Mouse (Mus musculus) leukemia stem cell, adult 10-12 weeks (primary cell): ENCODE data around the gene H2-M10.5. TPM values are rescaled to one million over a fixed set of nuclear protein-coding genes. Genes with fewer than 3 reads are reported as not detected.

Experiments
- polyA plus RNA-seq: library from polyadenylated mRNA; stranded (reverse); fragments of >175 nt; gene quantifications from 2 replicates; pipeline ENCODE4 v1.2.3, GENCODE M21; 2012; ENCODE audit warnings: low replicate concordance

Gene H2-M10.5
- polyA plus RNA-seq, result not detected in 2 replicates

DNA sequence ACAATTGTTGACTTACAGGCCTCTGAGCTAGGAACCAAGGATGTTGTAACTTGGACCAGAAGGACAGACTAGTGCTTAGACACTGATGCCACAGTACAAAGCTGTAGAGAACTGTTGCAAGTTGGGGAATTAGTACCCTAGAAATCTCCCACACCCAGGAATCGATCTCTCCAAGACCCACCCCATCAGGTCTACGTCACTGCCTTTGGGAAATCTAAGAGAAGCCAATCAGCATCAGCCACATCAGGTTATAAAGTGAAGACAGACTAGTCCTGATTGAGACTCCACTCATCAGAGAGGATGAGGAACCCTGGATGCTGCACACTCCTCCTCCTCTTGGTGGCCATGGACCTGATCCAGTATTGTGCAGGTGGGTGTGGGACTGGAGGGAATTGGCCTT is at the start of gene H2-M10.5:
Gene H2-M10.5 (plus strand): TSS at position 301 of the 400 bp plus-strand sequence.

DNA sequence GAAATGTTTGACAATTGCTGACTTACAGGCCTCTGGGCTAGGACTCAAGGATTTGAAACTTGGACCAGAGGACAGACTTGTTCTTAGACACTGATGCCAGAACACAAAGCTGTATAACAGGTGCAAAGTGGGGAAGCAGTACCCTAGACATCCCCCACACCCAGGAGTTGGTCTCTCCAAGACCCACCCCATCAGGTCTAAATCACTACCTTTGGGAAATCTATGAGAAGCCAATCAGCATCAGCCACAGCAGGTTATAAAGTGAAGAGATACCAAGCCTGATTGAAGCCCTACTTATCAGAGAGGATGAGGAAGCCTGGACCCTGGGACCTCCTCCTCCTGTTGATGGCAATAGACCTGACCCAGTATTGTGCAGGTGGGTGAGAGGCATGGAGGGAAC is 39.2 kb downstream of the H2-M10.5 start, which contains the start of gene H2-M10.6:
Gene H2-M10.6 (plus strand): TSS at position 301 of the 400 bp plus-strand sequence.

Other genes starting within 250 kb of the H2-M10.5 start
- gene H2-M11, start 225.8 kb upstream of the H2-M10.5 start, polyA plus RNA-seq, result not detected in 2 replicates
- gene H2-M9, start 130.2 kb upstream of the H2-M10.5 start, polyA plus RNA-seq, result not detected in 2 replicates
- gene H2-M1, start 100.7 kb upstream of the H2-M10.5 start, polyA plus RNA-seq, result not detected in 2 replicates
- not detected in 2 replicates for gene H2-M10.6, start 39.3 kb downstream of the H2-M10.5 start, polyA plus RNA-seq
- gene Trim26, start 64.2 kb downstream of the H2-M10.5 start, polyA plus RNA-seq, result 19.6 and 19.7 TPM in 2 replicates
- 0.34 and 0.50 TPM in 2 replicates for gene Trim15, start 94.3 kb downstream of the H2-M10.5 start, polyA plus RNA-seq
- gene Trim10, start 96.7 kb downstream of the H2-M10.5 start, polyA plus RNA-seq, result 9.5 and 47.5 TPM in 2 replicates
- not detected in 2 replicates for gene Trim40, start 117.2 kb downstream of the H2-M10.5 start, polyA plus RNA-seq
- not detected in 2 replicates for gene Trim31, start 125.2 kb downstream of the H2-M10.5 start, polyA plus RNA-seq
- gene Rnf39, start 170.0 kb downstream of the H2-M10.5 start, polyA plus RNA-seq, result 0.11 TPM in 1 of 2 replicates, not detected in the other
- gene Ppp1r11, start 178.8 kb downstream of the H2-M10.5 start, polyA plus RNA-seq, result 87.0 and 326 TPM in 2 replicates
- 1.0 and 4.8 TPM in 2 replicates for gene Znrd1, start 185.6 kb downstream of the H2-M10.5 start, polyA plus RNA-seq
- gene Znrd1as, start 185.7 kb downstream of the H2-M10.5 start, polyA plus RNA-seq, result 0.19 TPM in 1 of 2 replicates, not detected in the other
- not detected in 2 replicates for gene 2410137M14Rik, start 208.3 kb downstream of the H2-M10.5 start, polyA plus RNA-seq
- 0.07 TPM in 1 of 2 replicates, not detected in the other for gene H2-M5, start 216.6 kb downstream of the H2-M10.5 start, polyA plus RNA-seq
- 0.12 and 0.82 TPM in 2 replicates for gene Zfp57, start 228.3 kb downstream of the H2-M10.5 start, polyA plus RNA-seq